Mouse (Mus musculus): Measurements from ENCODE around the gene Gm13691.
"Not testable (repeated sequence)": the region's sequence is repeated elsewhere in the genome, so short reads cannot be mapped to it uniquely, and the experiment has no call there.

DNA sequence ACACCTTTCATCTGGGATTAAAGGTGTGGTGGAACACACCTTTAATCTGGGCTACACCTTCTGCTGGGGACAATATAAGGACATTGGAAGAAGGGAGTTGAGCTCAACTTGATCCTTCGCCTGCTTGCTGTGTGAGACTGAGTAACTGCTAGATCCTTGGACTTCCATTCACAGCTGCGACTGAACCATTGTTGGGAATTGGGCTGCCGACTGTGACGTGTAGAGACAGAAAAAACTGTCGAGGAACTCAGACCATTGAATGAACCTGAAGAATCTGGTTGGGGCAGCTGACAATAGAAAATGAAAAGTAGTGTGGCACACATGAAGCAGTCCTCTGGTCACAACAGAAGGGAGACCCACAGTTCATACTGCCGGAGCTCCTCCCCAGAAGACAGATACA, 23.3 kb upstream of the Gm13691 start, which contains the start of gene Gm13695:
- not testable (repeated sequence) for TF ChIP-seq POLR2A (IDR thresholded peaks at IDR 0.05; ENCODE audit: low read depth, low read length); POLR2AphosphoS2 (IDR thresholded peaks at IDR 0.05; ENCODE audit: low read depth, low read length); ZNF384 (IDR thresholded peaks at IDR 0.05; ENCODE audit: low read depth, low read length); CTCF (conservative IDR thresholded peaks at IDR 0.05 in 1 of 2, IDR thresholded peaks at IDR 0.05 in 1 of 2; ENCODE audit: low read depth in 2 of 2, low read length in 2 of 2); SMC3 (IDR thresholded peaks at IDR 0.05; ENCODE audit: low read depth, low read length); NELFE (IDR thresholded peaks at IDR 0.05; ENCODE audit: low read depth, low read length); HCFC1 (IDR thresholded peaks at IDR 0.05; ENCODE audit: low read depth, low read length); ZC3H11A (IDR thresholded peaks at IDR 0.05; ENCODE audit: low read depth, low read length); USF2 (conservative IDR thresholded peaks at IDR 0.05; ENCODE audit: low read depth, low read length)

Measured in CH12.LX (cell line).